Mouse (Mus musculus): ENCODE results near the gene Gstt4. TPM values are rescaled to one million over a fixed set of nuclear protein-coding genes. Genes with fewer than 3 reads are reported as not detected.
"Not testable (repeated sequence)": the region's sequence is repeated elsewhere in the genome, so short reads cannot be mapped to it uniquely, and the experiment has no call there.

Gene Gstt4
- polyA plus RNA-seq, 1 experiment = not detected

- H3ac ChIP-seq (ENCODE audit: control insufficient read depth, insufficient read length, low read depth) = no peak overlapping the region
- no peaks in the 10 kb centered on the region for H3K79me2 ChIP-seq (ENCODE audit: control insufficient read depth, insufficient read depth)
- no peaks in the 10 kb centered on the region for H3K79me3 ChIP-seq (ENCODE audit: low read depth)
- no peak for TF ChIP-seq USF1 (IDR thresholded peaks at IDR 0.05; ENCODE audit: low read depth)
- TF ChIP-seq MYOD1 (IDR thresholded peaks at IDR 0.05; ENCODE audit: control insufficient read depth, insufficient read length, low read depth) = no peak
- no peaks in the 10 kb centered on the region for H3K36me3 ChIP-seq (ENCODE audit: control insufficient read depth, insufficient read depth)
- H3K4me3 ChIP-seq (ENCODE audit: insufficient read depth, poor library complexity, severe bottlenecking) = no peak overlapping the region
- H3K27me3 ChIP-seq (ENCODE audit: control insufficient read depth, insufficient read depth, insufficient read length) = peaks cover 11% of the 10 kb centered on the region
Observed at GRCm38 (mm10) chr10:75774587-75774986, 47.8 kb downstream of the Gstt4 start.

- no peak overlapping the region for H3ac ChIP-seq (ENCODE audit: control insufficient read depth, insufficient read length, low read depth)
- no peaks in the 10 kb centered on the region for H3K79me2 ChIP-seq (ENCODE audit: control insufficient read depth, insufficient read depth)
- no peaks in the 10 kb centered on the region for H3K36me3 ChIP-seq (ENCODE audit: control insufficient read depth, insufficient read depth)
- H3K79me3 ChIP-seq (ENCODE audit: low read depth) = no peaks in the 10 kb centered on the region
- H3K27me3 ChIP-seq (ENCODE audit: control insufficient read depth, insufficient read depth, insufficient read length) = peaks cover 6% of the 10 kb centered on the region
- no peak overlapping the region for H3K4me3 ChIP-seq (ENCODE audit: insufficient read depth, poor library complexity, severe bottlenecking)
- no peak for TF ChIP-seq FOSL1 (IDR thresholded peaks at IDR 0.05; ENCODE audit: insufficient read depth, low read length, poor library complexity, severe bottlenecking)
- no peak for TF ChIP-seq MYOD1 (IDR thresholded peaks at IDR 0.05; ENCODE audit: control insufficient read depth, insufficient read length, low read depth)
- TF ChIP-seq USF1 (IDR thresholded peaks at IDR 0.05; ENCODE audit: low read depth) = no peak
- no peak for TF ChIP-seq CEBPB (IDR thresholded peaks at IDR 0.05; ENCODE audit: low read depth)
- no peak for TF ChIP-seq CTCF (IDR thresholded peaks at IDR 0.05; ENCODE audit: control insufficient read depth, insufficient read depth, insufficient read length)
- no peak for TF ChIP-seq MAX (IDR thresholded peaks at IDR 0.05)
- no peak for TF ChIP-seq MYOG (IDR thresholded peaks at IDR 0.05; ENCODE audit: control insufficient read depth, extremely low read depth, insufficient read length)
Observed at GRCm38 (mm10) chr10:75774102-75774501, 48.2 kb downstream of the Gstt4 start.

- H3ac ChIP-seq (ENCODE audit: control insufficient read depth, insufficient read length, low read depth) = peak within 1 kb of the TSS; percentile 77
- peak within 1 kb of the TSS; percentile 63 for H3K4me3 ChIP-seq (ENCODE audit: insufficient read depth, poor library complexity, severe bottlenecking)
- H3K79me2 ChIP-seq (ENCODE audit: control insufficient read depth, insufficient read depth) = no peaks in the 10 kb centered on the region
- TF ChIP-seq MYOG (IDR thresholded peaks at IDR 0.05; ENCODE audit: control insufficient read depth, extremely low read depth, insufficient read length) = no peak
- peak; percentile 94 for TF ChIP-seq USF1 (IDR thresholded peaks at IDR 0.05; ENCODE audit: low read depth)
- TF ChIP-seq CTCF (IDR thresholded peaks at IDR 0.05; ENCODE audit: control insufficient read depth, insufficient read depth, insufficient read length) = peak; percentile 24
- peak; percentile 18 for TF ChIP-seq MAX (IDR thresholded peaks at IDR 0.05)
- no peak for TF ChIP-seq CEBPB (IDR thresholded peaks at IDR 0.05; ENCODE audit: low read depth)
- no peaks in the 10 kb centered on the region for H3K79me3 ChIP-seq (ENCODE audit: low read depth)
- H3K36me3 ChIP-seq (ENCODE audit: control insufficient read depth, insufficient read depth) = no peaks in the 10 kb centered on the region
- peaks cover 6% of the 10 kb centered on the region for H3K27me3 ChIP-seq (ENCODE audit: control insufficient read depth, insufficient read depth, insufficient read length)
Observed at GRCm38 (mm10) chr10:75772795-75773664, 49.3 kb downstream of the Gstt4 start, which contains the start of gene Ddt. Gene Ddt (minus strand): TSS chr10:75773414.

DNA sequence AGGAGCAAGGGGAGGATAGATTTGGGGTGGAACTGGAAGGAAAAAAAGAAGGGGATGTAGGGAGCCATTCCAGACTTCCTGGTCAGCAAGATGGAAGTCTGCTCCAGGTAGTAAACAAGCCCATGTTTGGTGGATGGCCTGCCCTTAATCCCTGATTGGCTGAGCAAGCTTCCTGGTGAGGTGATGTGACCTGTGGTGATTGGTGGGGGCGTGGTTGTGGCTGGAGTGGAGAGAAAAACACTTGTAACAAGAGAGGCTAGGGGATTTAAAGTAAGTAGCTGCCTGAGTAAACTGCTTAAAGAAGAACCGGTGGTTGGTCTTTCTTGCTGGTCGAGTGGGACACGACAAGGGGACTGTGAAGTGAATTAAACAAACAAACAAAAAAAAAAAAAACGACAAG lies 54.6 kb downstream of the Gstt4 start:
- not testable (repeated sequence) for H3K27me3 ChIP-seq (ENCODE audit: control insufficient read depth, insufficient read depth, insufficient read length); H3K36me3 ChIP-seq (ENCODE audit: control insufficient read depth, insufficient read depth); H3K4me3 ChIP-seq (ENCODE audit: insufficient read depth, poor library complexity, severe bottlenecking); H3ac ChIP-seq (ENCODE audit: control insufficient read depth, insufficient read length, low read depth)
- Histone ChIP-seq H3K79me2 (ENCODE audit: control insufficient read depth, insufficient read depth) (peaks cover 14% of the 10 kb centered on the region), H3K79me3 (ENCODE audit: low read depth) (peaks cover 11% of the 10 kb centered on the region)

DNA sequence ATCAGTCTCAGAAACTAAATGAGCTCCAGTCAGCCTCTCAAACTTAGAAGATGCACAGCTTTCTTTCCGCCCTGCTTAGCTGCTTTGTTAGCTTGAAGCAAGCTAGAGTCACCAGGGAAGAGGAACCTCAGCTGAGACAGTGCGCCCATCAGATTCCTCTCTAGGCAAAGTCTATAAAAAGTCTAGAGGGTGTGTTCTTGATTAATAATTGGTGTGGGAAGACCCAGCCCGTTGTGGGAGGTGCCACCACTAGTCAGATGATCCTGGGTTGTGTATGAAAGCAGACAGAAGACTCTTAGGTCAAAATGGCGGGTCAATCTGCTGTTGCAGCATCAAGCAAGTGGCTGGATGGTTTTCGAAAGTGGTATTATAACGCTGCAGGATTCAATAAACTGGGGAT lies 55.5 kb downstream of the Gstt4 start:
- Histone ChIP-seq H3ac (ENCODE audit: control insufficient read depth, insufficient read length, low read depth) (no peak overlapping the region), H3K79me3 (ENCODE audit: low read depth) (peaks cover 20% of the 10 kb centered on the region), H3K79me2 (ENCODE audit: control insufficient read depth, insufficient read depth) (peaks cover 23% of the 10 kb centered on the region), H3K27me3 (ENCODE audit: control insufficient read depth, insufficient read depth, insufficient read length) (no peaks in the 10 kb centered on the region), H3K4me3 (ENCODE audit: insufficient read depth, poor library complexity, severe bottlenecking) (no peak overlapping the region), H3K36me3 (ENCODE audit: control insufficient read depth, insufficient read depth) (peaks cover 3% of the 10 kb centered on the region)
- no peak for TF ChIP-seq CTCF (IDR thresholded peaks at IDR 0.05; ENCODE audit: control insufficient read depth, insufficient read depth, insufficient read length)
- no peak for TF ChIP-seq MYOD1 (IDR thresholded peaks at IDR 0.05; ENCODE audit: control insufficient read depth, insufficient read length, low read depth)
- no peak for TF ChIP-seq MAX (IDR thresholded peaks at IDR 0.05)
- TF ChIP-seq FOSL1 (IDR thresholded peaks at IDR 0.05; ENCODE audit: insufficient read depth, low read length, poor library complexity, severe bottlenecking) = no peak
- TF ChIP-seq USF1 (IDR thresholded peaks at IDR 0.05; ENCODE audit: low read depth) = no peak
- no peak for TF ChIP-seq CEBPB (IDR thresholded peaks at IDR 0.05; ENCODE audit: low read depth)
- no peak for TF ChIP-seq MYOG (IDR thresholded peaks at IDR 0.05; ENCODE audit: control insufficient read depth, extremely low read depth, insufficient read length)

Other genes with a start within 250 kb of the Gstt4 start
- not detected for gene Ggt5, start 233.2 kb downstream of the Gstt4 start, polyA plus RNA-seq (2012; fragmentation: generic; extraction: Trizol)
- 0.04 TPM for gene Susd2, start 178.5 kb downstream of the Gstt4 start, polyA plus RNA-seq (2012; fragmentation: generic; extraction: Trizol)
- 24.5 TPM for gene Cabin1, start 58.2 kb downstream of the Gstt4 start, polyA plus RNA-seq (2012; fragmentation: generic; extraction: Trizol)
- 27.9 TPM for gene Ddt, start 49.1 kb downstream of the Gstt4 start, polyA plus RNA-seq (2012; fragmentation: generic; extraction: Trizol)
- gene Gm20441, start 41.6 kb downstream of the Gstt4 start, polyA plus RNA-seq (2012; fragmentation: generic; extraction: Trizol) = not detected
- gene Gstt3, start 41.1 kb downstream of the Gstt4 start, polyA plus RNA-seq (2012; fragmentation: generic; extraction: Trizol) = 0.13 TPM
- 0.76 TPM for gene Gstt1, start 24.0 kb downstream of the Gstt4 start, polyA plus RNA-seq (2012; fragmentation: generic; extraction: Trizol)
- gene Gstt2, start 14.9 kb upstream of the Gstt4 start, polyA plus RNA-seq (2012; fragmentation: generic; extraction: Trizol) = 0.49 TPM
- gene Mif, start 37.7 kb upstream of the Gstt4 start, polyA plus RNA-seq (2012; fragmentation: generic; extraction: Trizol) = 2,436 TPM
- 0.25 TPM for gene Derl3, start 70.9 kb upstream of the Gstt4 start, polyA plus RNA-seq (2012; fragmentation: generic; extraction: Trizol)
- 133 TPM for gene Smarcb1, start 99.1 kb upstream of the Gstt4 start, polyA plus RNA-seq (2012; fragmentation: generic; extraction: Trizol)
- gene Chchd10, start 110.6 kb upstream of the Gstt4 start, polyA plus RNA-seq (2012; fragmentation: generic; extraction: Trizol) = 91.1 TPM
- gene Mmp11, start 114.0 kb upstream of the Gstt4 start, polyA plus RNA-seq (2012; fragmentation: generic; extraction: Trizol) = 53.2 TPM
- gene Gm867, start 118.1 kb upstream of the Gstt4 start, polyA plus RNA-seq (2012; fragmentation: generic; extraction: Trizol) = 0.35 TPM
- 0.13 TPM for gene Vpreb3, start 120.5 kb upstream of the Gstt4 start, polyA plus RNA-seq (2012; fragmentation: generic; extraction: Trizol)
- gene Gm5134, start 132.0 kb upstream of the Gstt4 start, polyA plus RNA-seq (2012; fragmentation: generic; extraction: Trizol) = not detected
- 6.7 TPM for gene Zfp280b, start 210.1 kb upstream of the Gstt4 start, polyA plus RNA-seq (2012; fragmentation: generic; extraction: Trizol)

Data from C2C12 (cell line).